Mouse (Mus musculus) liver, postnatal 0 days (tissue): ENCODE results near the gene Ctla4.

Experiments used
- CTCF ChIP-seq: sonication (generic); IDR thresholded peaks from 2 replicates; pipeline ENCODE4 v1.5.1; 2016; ENCODE audit warnings: antibody characterized with exemption, low read depth
- EP300 ChIP-seq: IDR thresholded peaks from 2 replicates; pipeline ENCODE4 v1.6.1; 2016; ENCODE audit warnings: antibody characterized with exemption, low read depth, mild to moderate bottlenecking

DNA sequence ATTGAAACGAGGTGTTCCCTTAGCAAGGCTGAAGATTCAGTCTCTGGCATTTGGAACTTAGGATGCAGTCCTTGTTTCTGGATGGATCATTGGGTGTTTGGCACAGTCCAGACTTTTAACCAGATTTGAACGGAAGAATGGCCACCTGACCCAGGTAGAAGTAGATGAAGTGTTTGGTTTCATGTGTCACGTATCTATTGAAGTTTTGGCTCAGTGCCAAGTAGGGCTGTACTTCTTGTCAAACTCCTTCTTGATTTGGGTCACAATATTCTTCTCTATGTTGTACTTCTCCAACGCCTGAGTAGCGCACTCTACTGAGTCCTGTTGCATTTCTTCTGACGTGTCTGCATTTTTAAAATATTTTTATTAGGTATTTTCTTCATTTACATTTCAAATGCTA lies 61.3 kb downstream of the Ctla4 start:
- TF ChIP-seq CTCF (no peak), EP300 (no peak)
